Mouse (Mus musculus): ENCODE data around the gene Ltbp1. TPM values are rescaled to one million over a fixed set of nuclear protein-coding genes. Genes with fewer than 3 reads are reported as not detected.

Gene Ltbp1
- polyA plus RNA-seq, 1 experiment from 2014 or later, result 8.5 TPM

DNA sequence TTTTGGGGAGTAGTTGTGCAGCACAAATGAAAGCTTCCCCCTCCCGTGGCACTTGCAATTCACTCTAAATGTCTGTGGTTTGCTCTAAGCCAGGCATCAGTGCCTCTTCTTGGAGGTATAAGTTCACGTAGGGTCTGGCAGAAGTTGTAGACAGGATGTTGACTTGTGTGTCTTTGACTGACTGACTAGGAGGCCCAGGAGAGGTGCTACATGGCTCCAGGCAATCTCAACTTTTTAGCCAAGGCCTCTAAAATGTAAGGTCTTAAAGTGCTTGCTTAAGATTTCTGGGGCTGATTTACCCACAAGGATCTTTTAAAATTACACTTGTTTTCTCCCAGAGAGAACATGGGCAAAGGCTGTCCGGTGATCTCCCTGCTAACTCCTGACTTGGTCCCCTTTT lies 169.1 kb downstream of the Ltbp1 start:
- Histone ChIP-seq H3K4me1 (peaks cover 22% of the 10 kb centered on the region), H3K36me3 (replicated peaks) (no peaks in the 10 kb centered on the region), H3K4me3 (no peak overlapping the region), H3K27ac (replicated peaks) (no peak overlapping the region), H3K27me3 (replicated peaks; ENCODE audit: low read depth, poor library complexity, severe bottlenecking) (no peaks in the 10 kb centered on the region), H3K9me3 (no peaks in the 10 kb centered on the region)
- DNase-seq (ENCODE audit: low spot score), result no peak
- WGBS, result 83% methylated on average over 3 of the region's 3 CpGs

DNA sequence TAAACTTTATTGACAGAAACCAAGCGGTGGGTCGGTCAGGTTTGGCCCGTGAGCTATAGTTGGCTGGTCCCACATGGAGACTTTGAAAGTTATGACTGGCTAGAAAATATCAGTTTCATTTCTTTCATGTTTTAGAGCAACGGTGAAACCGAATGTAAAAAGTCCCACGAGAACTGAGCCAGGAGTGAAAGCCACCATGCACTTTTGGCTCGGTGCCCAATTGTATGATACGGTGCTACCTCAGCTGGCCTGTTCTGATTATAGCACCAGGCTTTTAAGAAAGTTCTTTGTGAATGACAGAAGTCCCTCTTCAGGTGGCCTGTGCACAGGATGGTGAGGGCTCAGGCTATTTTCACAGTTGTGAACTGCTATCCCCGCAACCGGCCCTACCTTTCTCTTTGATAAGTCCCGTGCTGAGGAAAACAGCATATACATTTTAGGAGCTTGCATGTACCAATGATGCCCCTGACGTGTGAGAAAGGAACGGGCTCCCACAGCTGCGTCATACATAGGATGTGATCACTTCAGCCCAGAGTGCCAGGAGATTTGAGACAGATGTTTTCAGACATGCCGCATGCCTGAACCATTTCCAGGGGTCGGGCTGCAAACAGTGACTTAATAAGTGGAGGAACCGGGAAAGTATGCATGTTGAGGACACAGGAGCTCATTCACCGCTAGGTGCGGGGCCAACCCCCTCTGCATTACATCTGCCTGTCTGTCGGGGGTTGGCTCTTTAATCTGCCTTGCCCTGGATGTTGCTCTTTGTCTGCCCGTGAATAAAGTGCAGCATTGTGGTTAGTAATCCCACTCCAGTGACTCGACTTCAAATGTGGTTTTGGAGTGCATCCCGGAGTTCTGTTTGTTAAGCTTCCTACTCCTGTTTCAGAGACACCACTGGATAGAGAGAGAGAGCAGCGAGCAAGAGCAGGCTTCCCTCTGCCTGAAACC lies 172.8 kb downstream of the Ltbp1 start:
- Histone ChIP-seq H3K27ac (replicated peaks) (peak overlapping the region; percentile 25), H3K4me1 (peaks cover 30% of the 10 kb centered on the region), H3K27me3 (replicated peaks; ENCODE audit: low read depth, poor library complexity, severe bottlenecking) (no peaks in the 10 kb centered on the region), H3K4me3 (peak overlapping the region; percentile 19; the same call in 1 of the 2 replicates), H3K9me3 (no peaks in the 10 kb centered on the region), H3K36me3 (replicated peaks) (no peaks in the 10 kb centered on the region)
- 43% methylated on average over 24 of the region's 24 CpGs for WGBS
- peak; percentile 74 for DNase-seq (ENCODE audit: low spot score)

GRCm38 (mm10) chr17:75179001-75179400 lies 173.6 kb downstream of the Ltbp1 start:
- H3K9me3 ChIP-seq, result no peaks in the 10 kb centered on the region
- no peaks in the 10 kb centered on the region for H3K27me3 ChIP-seq (replicated peaks; ENCODE audit: low read depth, poor library complexity, severe bottlenecking)

GRCm38 (mm10) chr17:75180301-75180700 lies 174.9 kb downstream of the Ltbp1 start:
- Histone ChIP-seq H3K36me3 (replicated peaks) (no peaks in the 10 kb centered on the region), H3K4me3 (no peak overlapping the region), H3K4me1 (peaks cover 27% of the 10 kb centered on the region), H3K9me3 (no peaks in the 10 kb centered on the region), H3K27me3 (replicated peaks; ENCODE audit: low read depth, poor library complexity, severe bottlenecking) (no peaks in the 10 kb centered on the region), H3K27ac (replicated peaks) (no peak overlapping the region)
- 83% methylated on average over 4 of the region's 4 CpGs for WGBS
- DNase-seq (ENCODE audit: low spot score), result no peak

More at GRCm38 (mm10) chr17:75179001-75179400, 173.6 kb downstream of the Ltbp1 start:
- WGBS, result 46% methylated on average over 8 of the region's 8 CpGs
- Histone ChIP-seq H3K4me1 (peaks cover 29% of the 10 kb centered on the region), H3K4me3 (no peak overlapping the region), H3K36me3 (replicated peaks) (no peaks in the 10 kb centered on the region), H3K27ac (replicated peaks) (no peak overlapping the region)
- peak; percentile 18 for DNase-seq (ENCODE audit: low spot score)

DNA sequence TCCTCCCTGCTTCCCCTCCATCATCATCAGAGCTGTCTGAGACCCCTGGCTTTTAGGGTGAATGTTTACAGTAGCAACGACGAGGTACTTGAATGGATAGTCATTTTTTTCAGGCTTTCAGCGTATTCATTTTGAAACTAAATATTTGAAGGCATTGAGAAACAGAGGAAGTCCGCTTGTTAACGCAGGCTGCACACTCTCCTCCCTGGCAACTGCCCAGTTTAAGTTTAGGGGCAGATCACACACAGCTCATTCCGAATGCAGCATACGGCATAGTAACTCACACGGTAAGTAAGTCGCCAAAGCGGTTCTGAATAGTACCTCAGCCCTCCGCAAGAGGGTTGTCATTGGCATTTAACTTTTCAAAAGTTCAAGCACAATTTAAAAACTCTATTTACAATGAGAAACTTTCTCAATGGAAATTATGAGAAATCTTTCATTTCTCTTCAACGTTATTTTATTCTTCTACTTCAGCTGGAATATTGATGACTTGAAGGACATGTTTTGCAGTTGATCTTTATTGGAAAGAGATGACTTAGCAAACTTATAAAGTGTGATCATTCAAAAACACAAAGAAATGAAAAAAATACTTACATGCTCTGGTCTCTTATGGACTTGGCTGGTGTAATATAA lies 175.7 kb downstream of the Ltbp1 start:
- Histone ChIP-seq H3K4me3 (no peak overlapping the region), H3K27me3 (replicated peaks; ENCODE audit: low read depth, poor library complexity, severe bottlenecking) (no peaks in the 10 kb centered on the region), H3K36me3 (replicated peaks) (no peaks in the 10 kb centered on the region), H3K27ac (replicated peaks) (no peak overlapping the region), H3K4me1 (peaks cover 27% of the 10 kb centered on the region), H3K9me3 (no peaks in the 10 kb centered on the region)
- 80% methylated on average over 12 of the region's 12 CpGs for WGBS
- no peak for DNase-seq (ENCODE audit: low spot score)

GRCm38 (mm10) chr17:75182319-75183001 lies 177.1 kb downstream of the Ltbp1 start:
- no peak for DNase-seq (ENCODE audit: low spot score)
- Histone ChIP-seq H3K4me3 (no peak overlapping the region), H3K4me1 (peaks cover 27% of the 10 kb centered on the region), H3K36me3 (replicated peaks) (no peaks in the 10 kb centered on the region), H3K27me3 (replicated peaks; ENCODE audit: low read depth, poor library complexity, severe bottlenecking) (no peaks in the 10 kb centered on the region), H3K9me3 (no peaks in the 10 kb centered on the region), H3K27ac (replicated peaks) (no peak overlapping the region)
- WGBS, result 84% methylated on average over 14 of the region's 14 CpGs

DNA sequence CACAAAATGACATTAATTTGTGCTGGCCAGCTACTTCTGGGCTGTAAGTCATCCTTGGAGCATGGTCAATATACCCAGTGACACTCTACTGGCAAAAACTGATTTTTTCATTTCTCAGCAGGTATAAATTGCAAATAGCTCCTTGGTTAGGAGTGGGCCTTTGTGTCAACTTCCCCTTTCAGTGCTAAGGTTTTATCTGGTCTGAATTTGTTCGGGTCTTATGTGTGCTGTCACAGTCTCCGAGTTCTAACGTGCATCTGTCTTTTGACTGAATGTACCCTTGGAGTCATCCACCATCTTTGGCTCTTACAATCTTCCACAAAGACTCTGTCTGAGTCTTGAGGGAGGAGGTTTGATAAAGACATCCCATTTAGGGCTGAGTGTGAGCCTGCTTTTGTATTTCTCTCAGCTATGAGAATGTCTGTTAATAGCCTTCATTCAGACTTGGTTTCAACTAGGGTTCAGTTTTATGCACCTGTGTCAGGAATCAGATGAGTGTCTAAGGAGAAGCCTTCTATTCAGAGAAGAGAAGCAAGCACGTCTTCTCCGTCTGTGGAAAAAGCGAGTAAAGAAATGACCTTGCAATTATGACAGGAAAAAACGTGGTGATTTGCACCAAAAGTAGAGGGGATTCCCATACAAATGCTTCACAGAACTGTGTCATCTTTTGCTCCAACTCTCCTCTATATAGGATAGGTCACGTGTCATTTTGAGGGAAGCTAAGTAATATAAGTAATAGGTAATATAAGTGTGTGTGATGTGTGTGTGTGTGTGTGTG lies 181.6 kb downstream of the Ltbp1 start:
- Histone ChIP-seq H3K4me1 (peaks cover 12% of the 10 kb centered on the region), H3K27ac (replicated peaks) (no peak overlapping the region), H3K9me3 (no peaks in the 10 kb centered on the region), H3K4me3 (no peak overlapping the region), H3K36me3 (replicated peaks) (no peaks in the 10 kb centered on the region), H3K27me3 (replicated peaks; ENCODE audit: low read depth, poor library complexity, severe bottlenecking) (no peaks in the 10 kb centered on the region)
- no peak for DNase-seq (ENCODE audit: low spot score)
- 92% methylated on average over 8 of the region's 8 CpGs for WGBS

DNA sequence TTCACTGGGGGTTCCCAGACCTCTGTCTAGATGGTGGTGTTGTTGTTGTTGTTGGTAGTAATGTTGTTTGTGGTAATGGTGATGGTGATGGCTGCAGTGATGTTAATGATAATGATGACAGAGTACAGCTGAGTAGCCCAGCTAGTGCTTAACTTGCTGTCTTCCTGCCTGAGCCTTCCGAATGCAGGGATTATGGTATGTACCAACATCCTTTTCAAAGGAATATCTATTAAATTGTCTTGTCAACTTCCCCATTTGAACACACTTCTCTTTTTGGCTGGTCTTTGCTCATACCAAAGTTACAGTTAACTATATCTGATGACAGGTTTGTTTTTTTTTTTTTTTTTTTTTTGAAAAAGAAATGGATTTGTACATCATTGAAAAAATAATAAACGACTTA lies 191.6 kb downstream of the Ltbp1 start:
- no peak overlapping the region for H3K4me3 ChIP-seq
- H3K9me3 ChIP-seq, result no peaks in the 10 kb centered on the region
- H3K27me3 ChIP-seq (replicated peaks; ENCODE audit: low read depth, poor library complexity, severe bottlenecking), result no peaks in the 10 kb centered on the region
- H3K36me3 ChIP-seq (replicated peaks), result no peaks in the 10 kb centered on the region
- 93% methylated on average over 2 of the region's 2 CpGs for WGBS
- DNase-seq (ENCODE audit: low spot score), result no peak
- no peak overlapping the region for H3K27ac ChIP-seq (replicated peaks)
- H3K4me1 ChIP-seq, result no peaks in the 10 kb centered on the region

DNA sequence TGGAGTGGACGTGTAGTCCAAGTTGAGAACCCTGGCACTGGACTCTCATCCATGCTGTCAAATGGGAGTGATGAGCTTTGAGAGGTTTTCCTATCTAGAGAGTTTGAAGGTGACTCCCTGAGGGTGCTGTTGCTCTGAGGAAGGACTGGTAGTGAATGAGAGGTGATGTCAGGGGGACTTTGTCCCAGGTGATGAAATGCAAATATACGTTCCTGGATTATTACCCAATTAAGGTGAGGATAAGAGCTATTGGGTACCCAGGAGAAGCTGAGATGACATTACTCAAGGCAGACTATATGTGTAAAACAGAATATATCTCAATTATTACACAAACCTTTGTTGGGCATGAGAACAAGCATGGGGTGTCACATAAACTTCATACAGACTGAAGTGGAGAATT lies 193.4 kb downstream of the Ltbp1 start:
- Histone ChIP-seq H3K4me1 (no peaks in the 10 kb centered on the region), H3K9me3 (no peaks in the 10 kb centered on the region), H3K27ac (replicated peaks) (no peak overlapping the region), H3K4me3 (no peak overlapping the region), H3K27me3 (replicated peaks; ENCODE audit: low read depth, poor library complexity, severe bottlenecking) (no peaks in the 10 kb centered on the region), H3K36me3 (replicated peaks) (no peaks in the 10 kb centered on the region)
- no peak for DNase-seq (ENCODE audit: low spot score)
- WGBS, result 84% methylated on average over 2 of the region's 2 CpGs

GRCm38 (mm10) chr17:75199694-75200093 lies 194.3 kb downstream of the Ltbp1 start:
- no peaks in the 10 kb centered on the region for H3K9me3 ChIP-seq
- DNase-seq (ENCODE audit: low spot score), result no peak
- H3K27ac ChIP-seq (replicated peaks), result no peak overlapping the region
- WGBS, result 82% methylated on average over 9 of the region's 9 CpGs
- H3K27me3 ChIP-seq (replicated peaks; ENCODE audit: low read depth, poor library complexity, severe bottlenecking), result no peaks in the 10 kb centered on the region
- H3K36me3 ChIP-seq (replicated peaks), result no peaks in the 10 kb centered on the region
- H3K4me3 ChIP-seq, result no peak overlapping the region
- no peaks in the 10 kb centered on the region for H3K4me1 ChIP-seq

DNA sequence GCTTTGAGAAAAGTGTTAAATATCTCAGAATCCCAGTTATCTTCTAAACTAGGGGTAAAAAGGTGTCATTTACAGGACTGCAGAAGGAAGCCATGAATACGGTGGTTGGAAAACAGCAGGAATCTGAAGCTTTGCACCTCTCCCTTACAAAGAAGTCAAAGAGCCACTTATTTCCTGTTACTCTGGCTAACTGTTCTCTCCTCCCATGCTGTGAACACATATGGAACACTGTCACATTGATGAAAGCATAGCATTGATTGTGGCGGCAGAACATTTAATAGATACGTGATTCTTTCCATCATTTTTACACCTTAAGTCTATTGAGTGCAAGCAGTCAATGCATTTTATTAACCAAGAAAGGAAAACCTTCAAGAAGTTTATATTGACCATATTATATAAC lies 196.9 kb downstream of the Ltbp1 start:
- no peaks in the 10 kb centered on the region for H3K27me3 ChIP-seq (replicated peaks; ENCODE audit: low read depth, poor library complexity, severe bottlenecking)
- no peak overlapping the region for H3K27ac ChIP-seq (replicated peaks)
- WGBS, result 67% methylated on average over 3 of the region's 3 CpGs
- DNase-seq (ENCODE audit: low spot score), result no peak
- no peaks in the 10 kb centered on the region for H3K9me3 ChIP-seq
- no peak overlapping the region for H3K4me3 ChIP-seq
- H3K36me3 ChIP-seq (replicated peaks), result no peaks in the 10 kb centered on the region
- peaks cover 8% of the 10 kb centered on the region for H3K4me1 ChIP-seq

- no peak overlapping the region for H3K27ac ChIP-seq (replicated peaks)
- H3K4me1 ChIP-seq, result peaks cover 8% of the 10 kb centered on the region
- 96% methylated on average over 1 of the region's 1 CpGs for WGBS
- no peak for DNase-seq (ENCODE audit: low spot score)
- H3K4me3 ChIP-seq, result no peak overlapping the region
- H3K36me3 ChIP-seq (replicated peaks), result no peaks in the 10 kb centered on the region
- no peaks in the 10 kb centered on the region for H3K9me3 ChIP-seq
- no peaks in the 10 kb centered on the region for H3K27me3 ChIP-seq (replicated peaks; ENCODE audit: low read depth, poor library complexity, severe bottlenecking)
Observed at GRCm38 (mm10) chr17:75204065-75204464, 198.7 kb downstream of the Ltbp1 start.
